In the genomic region with DNA sequence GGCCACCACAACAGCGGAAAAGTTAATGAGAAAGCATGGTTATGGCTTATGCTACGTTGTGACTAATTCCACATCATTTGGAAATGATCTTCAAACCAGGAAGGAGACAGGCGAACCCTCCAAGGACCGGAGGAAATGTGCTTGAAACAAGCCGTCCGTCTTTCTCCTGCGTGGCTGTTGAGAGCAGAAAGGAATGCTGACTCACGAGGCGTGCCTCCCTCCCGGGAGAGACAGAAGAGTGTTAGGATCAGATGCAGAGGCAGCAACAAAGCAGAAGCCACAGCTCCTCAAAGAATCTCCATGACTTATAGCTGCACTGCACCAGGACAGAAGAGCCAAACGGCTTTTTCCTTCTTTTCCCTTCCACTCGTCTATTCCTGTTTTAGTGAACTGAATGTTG, we compare ENCODE assay signal across 9 mouse cellular contexts.
DNase-seq lines count a peak whose midpoint lies in the region; ATAC-seq and TF ChIP-seq lines count a peak whose summit lies in the region.
"Had no signal": no experiment of that assay in that cellular context is flagged by ENCODE, and none has a peak within 500 bp of the region (broad histone marks: within the 10 kb centered on the region; RNA-seq: fewer than 3 reads in every experiment).

No protein-coding gene starts in this region.

- H3K9me3 ChIP-seq in kidney, embryonic 15.5 days (replicated peaks) = no peaks in the 10 kb centered on the region
- H3K9me3 ChIP-seq in kidney, embryonic 14.5 days (ENCODE audit: control insufficient read depth, low read length) = no peaks in the 10 kb centered on the region
- no peaks in the 10 kb centered on the region for H3K9me3 ChIP-seq in hindbrain, postnatal 0 days (ENCODE audit: low read length)
- H3K9me3 ChIP-seq in midbrain, embryonic 14.5 days (ENCODE audit: control insufficient read depth, low read length) = no peaks in the 10 kb centered on the region
- H3K9me3 ChIP-seq: limb, embryonic 13.5 days had no signal

- no peak overlapping the region for H3K4me2 ChIP-seq in kidney, embryonic 15.5 days
- no peak overlapping the region for H3K4me2 ChIP-seq in kidney, embryonic 14.5 days (replicated peaks; ENCODE audit: low read depth, low read length)
- H3K4me2 ChIP-seq in hindbrain, postnatal 0 days (ENCODE audit: low read depth, low read length) = no peak overlapping the region
- no peak overlapping the region for H3K4me2 ChIP-seq in midbrain, embryonic 14.5 days (ENCODE audit: low read length)
- H3K4me2 ChIP-seq: limb, embryonic 13.5 days had no signal

- peak; percentile 31 for DNase-seq in WW6 (ENCODE audit: low read depth, low spot score)
- peak; percentile 67 for DNase-seq in gastrocnemius, adult 18-20 months (ENCODE audit: low spot score)
- peak; percentile 32 for DNase-seq in hindbrain, postnatal 0 days (ENCODE audit: low spot score)
- peak; percentile 47 for DNase-seq in midbrain, embryonic 14.5 days
- no peak for DNase-seq in ovary, postnatal 36 days (ENCODE audit: low spot score)
- DNase-seq in cerebellum, postnatal 14 days = no peak

- H3K27me3 ChIP-seq in kidney, embryonic 15.5 days = no peaks in the 10 kb centered on the region
- no peaks in the 10 kb centered on the region for H3K27me3 ChIP-seq in kidney, embryonic 14.5 days (ENCODE audit: control insufficient read depth, insufficient read depth, low read length)
- no peaks in the 10 kb centered on the region for H3K27me3 ChIP-seq in hindbrain, postnatal 0 days (ENCODE audit: insufficient read depth, low read length)
- H3K27me3 ChIP-seq in midbrain, embryonic 14.5 days (ENCODE audit: control insufficient read depth, insufficient read depth, low read length) = no peaks in the 10 kb centered on the region
- H3K27me3 ChIP-seq: limb, embryonic 13.5 days had no signal

- no peak overlapping the region for H3K9ac ChIP-seq in kidney, embryonic 15.5 days
- H3K9ac ChIP-seq in kidney, embryonic 14.5 days (ENCODE audit: low read depth, low read length) = no peak overlapping the region
- no peak overlapping the region for H3K9ac ChIP-seq in hindbrain, postnatal 0 days (replicated peaks; ENCODE audit: low read length)
- no peak overlapping the region for H3K9ac ChIP-seq in midbrain, embryonic 14.5 days (replicated peaks; ENCODE audit: low read length)
- H3K9ac ChIP-seq: limb, embryonic 13.5 days had no signal

- peaks cover 38% of the 10 kb centered on the region for H3K36me3 ChIP-seq in kidney, embryonic 15.5 days
- H3K36me3 ChIP-seq in kidney, embryonic 14.5 days (ENCODE audit: control insufficient read depth, insufficient read depth, low read length) = peaks cover 21% of the 10 kb centered on the region; the same call in 1 of the 2 replicates
- H3K36me3 ChIP-seq in hindbrain, postnatal 0 days (ENCODE audit: insufficient read depth, low read length) = no peaks in the 10 kb centered on the region
- H3K36me3 ChIP-seq in midbrain, embryonic 14.5 days (ENCODE audit: control insufficient read depth, insufficient read depth, low read length) = peaks cover 14% of the 10 kb centered on the region; the same call in 1 of the 2 replicates

- ATAC-seq in kidney, embryonic 15.5 days (replicated peaks; ENCODE audit: low FRiP score) = no peak
- no peak for ATAC-seq in kidney, embryonic 14.5 days (ENCODE audit: low FRiP score, low TSS enrichment)
- no peak for ATAC-seq in hindbrain, postnatal 0 days
- ATAC-seq in midbrain, embryonic 14.5 days (ENCODE audit: low FRiP score, low TSS enrichment) = no peak

- H3K4me1 ChIP-seq in kidney, embryonic 15.5 days = peaks cover 9% of the 10 kb centered on the region; the same call in 1 of the 2 replicates
- H3K4me1 ChIP-seq in kidney, embryonic 14.5 days (ENCODE audit: control insufficient read depth, insufficient read depth, low read length) = 0 out of 2 replicates have a peak, but pooled peaks cover 6% of the 10 kb centered on the region
- no peaks in the 10 kb centered on the region for H3K4me1 ChIP-seq in hindbrain, postnatal 0 days (ENCODE audit: insufficient read depth, low read length)
- H3K4me1 ChIP-seq in midbrain, embryonic 14.5 days (ENCODE audit: control insufficient read depth, insufficient read depth, low read length) = no peaks in the 10 kb centered on the region; the same call in 1 of the 2 replicates

- peak overlapping the region; percentile 32 for H3K27ac ChIP-seq in kidney, embryonic 15.5 days
- no peak overlapping the region; the same call in 1 of the 2 replicates for H3K27ac ChIP-seq in kidney, embryonic 14.5 days (ENCODE audit: low read depth, low read length)
- no peak overlapping the region for H3K27ac ChIP-seq in hindbrain, postnatal 0 days
- H3K27ac ChIP-seq in midbrain, embryonic 14.5 days (replicated peaks; ENCODE audit: low read depth, low read length) = no peak overlapping the region
- H3K27ac ChIP-seq: limb, embryonic 13.5 days had no signal

- TF ChIP-seq CTCF in hindbrain, postnatal 0 days (IDR thresholded peaks at IDR 0.05; ENCODE audit: low read depth) = no peak

- no peak overlapping the region for H3K4me3 ChIP-seq in kidney, embryonic 15.5 days (replicated peaks)
- H3K4me3 ChIP-seq in kidney, embryonic 14.5 days (ENCODE audit: low read length) = no peak overlapping the region
- H3K4me3 ChIP-seq in hindbrain, postnatal 0 days (ENCODE audit: low read length) = no peak overlapping the region
- H3K4me3 ChIP-seq in midbrain, embryonic 14.5 days (replicated peaks; ENCODE audit: low read depth, low read length) = no peak overlapping the region
- H3K4me3 ChIP-seq: limb, embryonic 13.5 days had no signal

- WGBS in kidney, embryonic 15.5 days = 29% methylated on average over 12 of the region's 12 CpGs
- 34% methylated on average over 12 of the region's 12 CpGs for WGBS in kidney, embryonic 14.5 days
- WGBS in hindbrain, postnatal 0 days = 34% methylated on average over 12 of the region's 12 CpGs
- WGBS in midbrain, embryonic 14.5 days = 25% methylated on average over 12 of the region's 12 CpGs

Comparison
In these comparisons a context has a peak if more than half of its experiments do, and no peak if none do; other contexts are left out.
1. DNase-seq: peak in WW6 (single experiment), gastrocnemius, adult 18-20 months (single experiment), hindbrain, postnatal 0 days (single experiment) and midbrain, embryonic 14.5 days (single experiment); none in ovary, postnatal 36 days (single experiment) and cerebellum, postnatal 14 days (0 of 2).